Mouse (Mus musculus): ENCODE measurements around the gene Olfr424.

The Olfr424 gene

DNA sequence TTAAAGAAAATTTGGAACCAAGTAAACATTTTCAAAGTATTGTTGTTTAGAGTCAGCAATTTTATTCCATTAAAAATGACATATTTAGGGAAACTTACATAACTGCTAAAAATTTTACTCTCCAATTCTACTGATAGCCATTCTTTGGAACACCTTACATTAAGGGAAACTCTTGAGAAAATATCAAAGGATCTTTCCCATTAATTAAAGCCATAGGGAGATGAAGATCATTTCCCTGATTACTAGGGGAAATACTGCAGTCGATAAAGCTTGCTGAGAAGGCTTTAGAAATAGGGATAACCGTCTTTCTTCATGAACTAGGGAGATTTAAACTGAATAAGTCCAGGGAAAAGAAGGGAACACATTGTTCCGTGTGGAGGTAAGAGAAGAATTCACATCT, at the start of gene Olfr424:
Gene Olfr424, plus strand, starts transcription at position 301 of the 400 bp plus-strand sequence.
- DNase-seq, result no peak

DNA sequence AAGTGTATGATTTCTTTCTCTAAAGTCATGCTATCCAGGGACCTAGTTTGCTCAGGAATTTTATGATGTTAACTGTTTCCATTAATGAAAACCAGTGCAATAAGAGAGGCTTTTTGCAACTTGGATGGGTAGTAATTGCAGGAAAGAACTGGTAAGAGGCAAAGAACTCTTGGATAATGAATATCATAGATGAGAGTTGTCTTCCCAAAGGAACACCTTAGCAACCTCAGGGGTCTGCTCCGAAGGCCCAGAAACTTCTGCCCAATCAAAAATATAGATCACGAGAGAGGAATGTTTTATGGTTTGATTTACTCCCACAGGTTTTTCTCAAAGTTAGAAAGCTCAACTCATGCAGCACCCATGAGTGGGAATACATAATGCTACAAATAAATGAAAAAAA, 47.3 kb upstream of the Olfr424 start, which contains the start of gene Olfr429:
Gene Olfr429, plus strand, starts transcription at position 301 of the 400 bp plus-strand sequence.
- DNase-seq, result no peak

- DNase-seq, result no peak
These were observed 34.7 kb upstream of the Olfr424 start, which contains the start of gene Olfr427 for GRCm38 (mm10) chr1:174096591-174096990. TSS of gene Olfr427 (plus strand) at chr1:174096891.

DNA sequence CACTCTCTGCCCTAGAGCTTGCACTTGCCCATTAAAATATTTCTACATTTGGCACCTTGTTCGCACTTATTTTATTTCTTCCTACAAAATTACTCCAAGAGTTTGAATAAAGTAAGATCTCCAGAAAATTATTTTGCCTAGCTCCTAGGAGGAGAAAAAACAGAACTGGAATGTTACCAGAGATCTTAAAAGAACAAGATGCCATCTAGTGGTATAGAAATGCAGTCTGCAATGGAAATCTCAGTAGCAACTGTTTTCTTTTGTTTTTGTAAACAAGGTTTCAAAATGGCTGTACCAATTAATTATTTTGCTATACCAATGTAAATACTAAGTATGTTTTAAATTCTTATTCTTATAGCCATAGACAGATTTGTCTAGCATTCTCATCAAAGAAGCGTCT, 27.6 kb upstream of the Olfr424 start:
- peak in 1 of 2 experiments; percentile 11 for DNase-seq

DNA sequence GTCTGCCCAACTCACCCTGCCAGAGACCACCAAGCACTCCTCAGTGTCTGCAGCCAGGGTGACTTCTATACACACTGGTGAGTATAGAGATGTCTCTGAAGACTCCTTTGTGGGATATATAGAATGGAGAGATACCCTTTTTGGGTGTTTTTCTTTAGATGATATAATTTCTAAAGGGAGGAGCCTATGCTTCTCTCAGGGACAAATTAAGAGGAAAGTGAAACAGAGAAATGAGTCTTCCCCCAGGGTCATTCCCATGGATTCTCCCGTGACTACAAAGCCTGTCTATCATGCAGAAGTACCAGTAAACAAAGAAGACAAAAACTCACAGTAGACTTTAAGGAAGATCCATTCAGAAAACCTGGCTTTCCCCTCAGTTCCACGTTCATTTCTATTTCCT, 10.3 kb upstream of the Olfr424 start, which contains the start of gene Olfr231:
Gene Olfr231, minus strand, starts transcription at position 101 of the 400 bp plus-strand sequence.
- no peak for DNase-seq

DNA sequence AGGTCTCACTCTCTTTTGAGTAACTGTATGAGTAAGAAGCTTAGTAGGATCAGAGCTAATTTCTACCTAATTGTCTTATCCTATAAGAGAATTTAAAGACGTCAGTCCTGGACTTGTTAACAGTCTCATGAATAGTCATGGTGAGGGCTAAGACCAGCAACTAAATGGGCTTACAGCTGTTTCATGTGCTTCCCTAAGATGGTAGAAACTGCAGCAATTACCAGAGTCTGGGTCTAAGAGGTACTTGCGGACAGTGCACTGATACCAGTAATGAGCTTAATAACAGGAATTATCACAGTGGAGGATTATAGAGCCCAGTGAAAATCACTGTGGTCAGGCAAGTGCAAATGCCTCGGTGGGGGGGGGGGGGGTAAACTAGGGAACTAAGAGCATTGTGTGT, 682 bp downstream of the Olfr424 start:
- DNase-seq, result no peak

GRCm38 (mm10) chr1:174141384-174141783, 10.1 kb downstream of the Olfr424 start:
- DNase-seq, result no peak

- no peak for DNase-seq
These were observed 15.4 kb downstream of the Olfr424 start for GRCm38 (mm10) chr1:174146696-174147095.

GRCm38 (mm10) chr1:174149289-174149688, 18.0 kb downstream of the Olfr424 start:
- no peak for DNase-seq

- DNase-seq, result no peak
These were observed 24.0 kb downstream of the Olfr424 start, which contains the start of gene Olfr420 for GRCm38 (mm10) chr1:174155333-174155732. TSS of gene Olfr420 (plus strand) at chr1:174155633.

GRCm38 (mm10) chr1:174157622-174158021, 26.3 kb downstream of the Olfr424 start:
- DNase-seq, result no peak

GRCm38 (mm10) chr1:174158512-174158911, 27.2 kb downstream of the Olfr424 start:
- no peak for DNase-seq

DNA sequence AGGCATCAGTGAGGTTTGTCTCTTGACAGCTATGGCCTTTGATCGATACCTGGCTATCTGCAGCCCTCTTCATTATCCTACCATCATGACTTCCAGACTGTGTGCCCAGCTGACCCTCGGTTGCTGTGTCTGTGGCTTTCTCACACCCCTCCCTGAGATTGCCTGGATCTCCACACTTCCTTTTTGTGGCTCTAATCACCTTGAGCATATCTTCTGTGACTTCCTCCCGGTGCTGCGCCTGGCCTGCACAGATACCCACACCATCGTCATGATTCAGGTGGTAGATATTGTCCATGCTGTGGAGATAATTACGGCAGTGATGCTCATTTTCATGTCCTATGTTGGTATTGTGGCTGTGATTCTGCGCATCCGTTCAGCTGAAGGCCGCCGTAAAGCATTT, 27.8 kb downstream of the Olfr424 start:
- DNase-seq, result no peak

DNA sequence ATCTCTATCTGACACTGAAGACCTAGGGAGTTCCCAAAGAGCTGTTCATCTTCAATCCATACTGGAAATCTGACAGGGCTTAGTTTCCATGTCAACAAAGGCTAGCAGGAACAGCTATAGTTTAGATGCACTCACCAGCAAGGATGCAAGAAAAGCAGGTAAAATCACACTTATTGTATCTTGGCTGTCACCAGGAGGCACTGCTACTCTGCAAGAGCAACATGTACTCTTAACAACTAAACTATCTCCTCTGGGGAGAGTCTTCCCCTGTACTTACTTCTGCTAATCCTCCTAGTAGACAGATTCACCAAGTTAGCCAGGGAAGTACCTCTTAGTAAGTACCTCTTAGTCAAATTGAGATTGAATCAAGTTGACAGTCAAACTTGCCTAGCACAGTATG, 37.7 kb downstream of the Olfr424 start:
- no peak for DNase-seq

- no peak for DNase-seq
These were observed 39.6 kb downstream of the Olfr424 start for GRCm38 (mm10) chr1:174170706-174171501.

DNA sequence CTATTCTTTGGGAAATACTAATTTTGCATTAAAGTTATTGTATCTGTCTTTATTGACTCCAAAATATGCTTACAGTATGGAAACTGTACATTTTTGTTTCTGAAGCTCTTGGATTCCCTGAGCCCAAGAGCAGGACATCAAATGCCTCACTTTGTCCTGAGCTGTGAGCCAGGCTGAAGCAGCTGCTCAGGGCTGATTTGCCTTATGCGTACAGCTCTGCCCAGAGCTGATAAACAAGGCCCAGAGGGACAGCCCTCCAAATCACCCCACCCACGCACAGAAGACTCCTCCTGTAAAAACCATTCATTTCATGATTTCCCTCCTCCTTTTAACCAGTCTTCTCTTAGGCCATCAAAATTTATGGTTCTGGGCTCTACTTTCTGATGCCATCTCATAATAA, 40.2 kb downstream of the Olfr424 start:
- DNase-seq, result no peak

GRCm38 (mm10) chr1:174172605-174173004, 41.3 kb downstream of the Olfr424 start, which contains the start of gene Spta1:
TSS of gene Spta1 (plus strand) at chr1:174172776.
- DNase-seq, result no peak
